Mouse (Mus musculus): Measurements from ENCODE around the gene Tubb4b.

GRCm38 (mm10) chr2:25183336-25183735 lies 41.2 kb downstream of the Tubb4b start:
- TF ChIP-seq EP300 (IDR thresholded peaks at IDR 0.05; ENCODE audit: low read depth) (no peak), CTCF (IDR thresholded peaks at IDR 0.05; ENCODE audit: low read depth) (no peak)

Measured in heart, postnatal 0 days (tissue).